Mouse (Mus musculus) heart, adult 9 months (tissue): ENCODE data around the gene Fzd5.

Source experiments
- DNase-seq, 2 experiments: peaks; one replicate each; pipeline ENCODE4 v3.0.0; 2022; ENCODE audit warnings: low spot score in 2 of 2

Gene Fzd5

GRCm38 (mm10) chr1:64684440-64684839, 53.1 kb downstream of the Fzd5 start:
- DNase-seq: no peak

GRCm38 (mm10) chr1:64683039-64683438, 54.5 kb downstream of the Fzd5 start:
- DNase-seq: no peak

GRCm38 (mm10) chr1:64681499-64681898, 56.1 kb downstream of the Fzd5 start:
- DNase-seq: no peak
